Mouse (Mus musculus) myocyte (in vitro differentiated cells): ENCODE results near the gene Galnt6. TPM values are rescaled to one million over a fixed set of nuclear protein-coding genes. Genes with fewer than 3 reads are reported as not detected.

Experiments
- H3K27me3 ChIP-seq: one replicate; pipeline ENCODE4 v1.6.1; 2011; ENCODE audit not compliant: control insufficient read depth, insufficient read depth, insufficient read length
- H3K36me3 ChIP-seq: one replicate; pipeline ENCODE4 v1.6.1; 2011; ENCODE audit not compliant: control insufficient read depth, insufficient read depth
- H3K4me2 ChIP-seq: one replicate; pipeline ENCODE4 v1.6.1; 2011; ENCODE audit warnings: low read depth, control low read depth
- H3K4me3 ChIP-seq: one replicate; pipeline ENCODE4 v1.5.1; 2011; ENCODE audit warnings: mild to moderate bottlenecking, control low read depth, moderate library complexity
- H3K79me2 ChIP-seq: one replicate; pipeline ENCODE4 v1.6.1; 2011; ENCODE audit not compliant: control insufficient read depth, insufficient read depth
- H3ac ChIP-seq: one replicate; pipeline ENCODE4 v1.6.1; 2011; ENCODE audit not compliant: control insufficient read depth, insufficient read length
- CEBPB ChIP-seq: IDR thresholded peaks from 2 replicates; pipeline ENCODE4 v1.6.1; 2011; ENCODE audit warnings: mild to moderate bottlenecking, moderate library complexity; ENCODE audit not compliant: poor library complexity, insufficient read depth, severe bottlenecking
- E2F4 ChIP-seq: IDR thresholded peaks from one replicate; pipeline ENCODE4 v1.6.1; 2011; ENCODE audit warnings: mild to moderate bottlenecking, control low read depth, moderate library complexity; ENCODE audit not compliant: insufficient read depth
- MAX ChIP-seq: IDR thresholded peaks from one replicate; pipeline ENCODE4 v1.6.1; 2011; ENCODE audit warnings: low read depth, mild to moderate bottlenecking, control low read depth
- MYOD1 ChIP-seq, 3 experiments: IDR thresholded peaks; one replicate each; pipeline ENCODE4 v1.6.1; 2011; ENCODE audit warnings: control low read depth in 2 of 3, low read depth in 2 of 3, mild to moderate bottlenecking in 2 of 3, moderate library complexity in 1 of 3; ENCODE audit not compliant: insufficient read length in 2 of 3, control insufficient read depth in 1 of 3
- MYOG ChIP-seq, 3 experiments: IDR thresholded peaks; one replicate each; pipeline ENCODE4 v1.6.1; 2011; ENCODE audit warnings: control low read depth in 2 of 3, low read depth in 2 of 3, mild to moderate bottlenecking in 2 of 3; ENCODE audit not compliant: insufficient read length in 2 of 3, control insufficient read depth in 1 of 3, insufficient read depth in 1 of 3
- POLR2A ChIP-seq: IDR thresholded peaks from one replicate; pipeline ENCODE4 v1.6.1; 2011; ENCODE audit warnings: low read depth, mild to moderate bottlenecking, control low read depth, moderate library complexity; ENCODE audit not compliant: insufficient read length
- POLR2AphosphoS2 ChIP-seq: IDR thresholded peaks from one replicate; pipeline ENCODE4 v1.6.1; 2011; ENCODE audit warnings: low read depth, control low read depth; ENCODE audit not compliant: insufficient read length
- REST ChIP-seq: IDR thresholded peaks from one replicate; pipeline ENCODE4 v1.6.1; 2011; ENCODE audit warnings: mild to moderate bottlenecking, control low read depth, moderate library complexity; ENCODE audit not compliant: insufficient read depth, insufficient read length
- SRF ChIP-seq: IDR thresholded peaks from one replicate; pipeline ENCODE4 v1.6.1; 2011; ENCODE audit warnings: low read depth; ENCODE audit not compliant: control insufficient read depth, insufficient read length
- TCF12 ChIP-seq: IDR thresholded peaks from one replicate; pipeline ENCODE4 v1.6.1; 2011; ENCODE audit warnings: mild to moderate bottlenecking, control low read depth; ENCODE audit not compliant: poor library complexity, insufficient read depth, severe bottlenecking
- TCF3 ChIP-seq: IDR thresholded peaks from one replicate; pipeline ENCODE4 v1.6.1; 2011; ENCODE audit warnings: low read depth, control low read depth; ENCODE audit not compliant: insufficient read length
- USF1 ChIP-seq: IDR thresholded peaks from one replicate; pipeline ENCODE4 v1.6.1; 2011; ENCODE audit warnings: low read depth, mild to moderate bottlenecking, control low read depth, moderate library complexity
- polyA plus RNA-seq: library from polyadenylated mRNA; unstranded; fragments of >200 nt; fragmentation: generic; extraction: Trizol; gene quantifications from one replicate; pipeline ENCODE4 v1.2.1, GENCODE M21; 2012; ENCODE audit warnings: missing spikeins

Galnt6 gene
- polyA plus RNA-seq, 1 experiment: 26.0 TPM

DNA sequence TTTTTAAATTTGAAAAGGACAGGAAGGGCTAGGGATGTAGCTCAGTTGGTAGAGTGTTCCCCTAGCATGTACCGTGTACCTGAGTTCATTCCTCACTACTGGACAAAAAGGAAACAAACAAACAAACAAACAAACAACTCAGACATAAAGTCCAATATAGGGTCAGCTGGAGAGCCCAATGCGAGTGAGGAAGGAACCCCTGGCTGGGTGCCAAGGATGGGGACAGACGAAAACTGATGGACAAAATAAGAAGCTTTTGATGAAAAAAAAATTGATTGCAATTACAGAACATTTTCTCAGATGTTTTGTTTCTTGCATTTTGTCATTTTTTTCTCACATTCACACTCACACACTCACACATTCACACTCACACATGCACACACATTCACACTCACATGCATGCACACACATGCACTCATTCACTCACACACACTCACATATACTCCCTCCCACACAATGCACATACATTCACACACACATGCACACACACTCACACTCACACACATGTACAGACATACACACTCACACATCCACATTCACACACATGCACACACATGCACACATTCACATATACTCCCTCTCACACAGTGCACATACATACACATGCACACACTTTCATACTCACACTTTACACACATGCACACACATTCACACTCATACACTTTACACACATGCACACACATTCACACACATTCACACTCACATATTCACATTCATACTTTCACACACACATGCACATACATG lies 26.9 kb upstream of the Galnt6 start:
- Histone ChIP-seq H3K79me2 (no peaks in the 10 kb centered on the region), H3K4me3 (no peak overlapping the region), H3K27me3 (no peaks in the 10 kb centered on the region), H3K36me3 (no peaks in the 10 kb centered on the region), H3ac (no peak overlapping the region), H3K4me2 (no peak overlapping the region)
- TF ChIP-seq SRF (peak; percentile 45), TCF12 (no peak), MAX (no peak), REST (no peak)

DNA sequence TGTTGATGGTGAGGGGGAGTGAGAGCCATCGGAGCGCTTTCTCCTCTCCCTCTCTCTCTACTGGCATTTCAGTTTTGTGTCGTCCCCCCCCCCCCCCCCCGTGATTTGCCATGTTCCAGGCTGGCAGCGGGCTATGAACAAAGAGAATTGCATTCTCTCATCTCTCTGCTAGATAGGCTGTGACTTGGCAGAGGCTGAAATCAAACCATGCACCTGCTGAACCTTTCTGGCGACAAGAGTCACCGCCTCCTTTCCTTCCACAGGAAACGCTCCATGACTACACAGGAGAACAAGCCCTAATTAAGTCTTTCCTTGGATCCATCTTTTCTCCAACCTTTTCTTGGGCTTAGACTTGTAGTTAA lies 26.3 kb upstream of the Galnt6 start:
- peak overlapping the region; percentile 45 for H3K4me2 ChIP-seq
- H3K79me2 ChIP-seq: no peaks in the 10 kb centered on the region
- TF ChIP-seq TCF12 (no peak), CEBPB (no peak), REST (no peak), MAX (no peak), TCF3 (no peak), USF1 (no peak), MYOG (IDR thresholded peaks at IDR 0.05; ENCODE audit: control insufficient read depth in 1 of 3, insufficient read depth in 1 of 3, insufficient read length in 2 of 3, low read depth in 2 of 3) (no peak)
- no peak overlapping the region for H3ac ChIP-seq
- H3K27me3 ChIP-seq: no peaks in the 10 kb centered on the region
- no peak overlapping the region for H3K4me3 ChIP-seq
- H3K36me3 ChIP-seq: no peaks in the 10 kb centered on the region

DNA sequence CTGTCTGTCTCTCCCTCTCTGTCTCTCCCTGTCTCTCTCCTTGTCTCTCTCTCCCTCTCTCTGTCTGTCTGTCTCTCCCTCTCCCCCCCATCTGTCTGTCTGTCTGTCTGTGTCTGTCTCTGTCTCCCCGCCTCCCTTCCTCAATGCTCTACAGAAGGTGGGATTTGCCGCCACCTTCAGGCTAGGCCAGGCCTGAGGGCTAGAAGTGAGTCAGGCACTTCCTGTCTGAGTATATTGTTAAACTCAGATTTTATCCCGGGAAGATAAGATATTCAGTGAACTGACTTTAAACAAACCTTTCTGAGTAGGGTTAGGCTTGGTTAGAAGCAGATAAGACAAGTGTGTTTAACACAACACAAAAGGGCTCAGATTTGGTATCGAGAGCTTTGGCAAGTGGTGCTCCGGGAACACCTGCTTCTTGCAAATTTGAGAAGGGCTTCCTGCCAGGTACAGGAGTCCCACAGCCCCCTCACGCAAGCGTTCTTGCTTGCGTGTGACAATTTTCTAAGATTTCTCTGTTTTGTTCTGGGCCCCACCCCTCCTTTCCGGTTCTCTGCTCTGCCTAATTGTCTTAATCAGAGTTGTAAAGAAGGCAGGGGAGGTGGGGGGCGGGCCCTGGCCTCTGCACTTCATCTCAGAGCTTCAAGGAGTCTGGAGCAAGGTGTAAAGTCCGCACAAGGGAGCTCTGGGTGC lies 25.8 kb upstream of the Galnt6 start:
- Histone ChIP-seq H3K27me3 (no peaks in the 10 kb centered on the region), H3ac (no peak overlapping the region), H3K36me3 (no peaks in the 10 kb centered on the region), H3K4me3 (no peak overlapping the region), H3K4me2 (peak overlapping the region; percentile 45), H3K79me2 (no peaks in the 10 kb centered on the region)
- peak in 1 of 3 experiments; percentile 23 for TF ChIP-seq MYOD1 (IDR thresholded peaks at IDR 0.05; ENCODE audit: control insufficient read depth in 1 of 3, insufficient read length in 2 of 3, low read depth in 2 of 3)
- no peak for TF ChIP-seq POLR2AphosphoS2
- TF ChIP-seq MYOG (IDR thresholded peaks at IDR 0.05; ENCODE audit: control insufficient read depth in 1 of 3, insufficient read depth in 1 of 3, insufficient read length in 2 of 3, low read depth in 2 of 3): no peak
- TF ChIP-seq CEBPB: no peak
- TF ChIP-seq TCF12: no peak
- TF ChIP-seq USF1: no peak
- no peak for TF ChIP-seq SRF

DNA sequence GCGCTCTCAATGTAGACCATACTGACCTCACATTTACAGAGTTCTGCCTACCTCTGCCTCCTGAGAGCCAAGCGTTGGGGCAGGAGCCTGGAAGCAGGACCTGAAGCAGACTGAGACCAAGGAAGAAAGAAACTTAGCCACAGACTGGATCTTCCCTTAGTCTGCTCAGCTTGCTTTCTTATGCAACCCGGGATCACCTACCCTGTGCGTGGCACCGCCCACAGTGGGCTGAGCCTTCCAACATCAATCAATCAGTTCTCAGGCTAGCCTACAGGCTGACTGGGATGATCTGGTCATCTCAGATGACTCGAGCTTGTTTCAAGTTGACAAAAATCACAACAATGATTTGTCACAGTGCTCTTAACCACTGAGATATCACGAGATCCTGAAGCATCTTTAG lies 24.9 kb upstream of the Galnt6 start:
- no peaks in the 10 kb centered on the region for H3K27me3 ChIP-seq
- H3K4me2 ChIP-seq: peak overlapping the region; percentile 45
- TF ChIP-seq CEBPB (0 out of 2 replicates have a peak, but pooled peaks have one; percentile 49), REST (no peak), POLR2AphosphoS2 (peak; percentile 42), POLR2A (peak; percentile 66)
- H3K36me3 ChIP-seq: no peaks in the 10 kb centered on the region
- H3K79me2 ChIP-seq: no peaks in the 10 kb centered on the region
- H3K4me3 ChIP-seq: no peak overlapping the region
- no peak overlapping the region for H3ac ChIP-seq

DNA sequence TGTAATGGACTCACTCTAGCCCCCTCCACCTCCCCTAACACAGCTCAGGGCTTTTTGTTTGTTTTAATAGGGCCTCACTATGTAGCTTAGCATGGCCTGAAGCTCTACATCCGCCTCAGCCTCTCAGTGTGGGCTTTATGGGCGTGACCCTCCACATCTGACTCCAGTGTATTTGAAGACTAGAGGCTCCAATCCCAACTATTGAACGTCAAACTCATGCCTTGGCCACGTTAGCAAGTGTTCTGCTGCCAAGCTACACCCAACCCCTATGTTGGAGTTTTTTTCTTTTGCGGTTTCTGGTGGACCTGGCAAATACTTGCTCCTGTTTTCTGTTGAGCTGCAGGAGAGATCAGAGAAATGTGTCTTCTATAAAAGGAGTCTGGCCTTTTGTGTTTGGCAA lies 23.9 kb upstream of the Galnt6 start:
- H3K36me3 ChIP-seq: no peaks in the 10 kb centered on the region
- no peak overlapping the region for H3ac ChIP-seq
- H3K79me2 ChIP-seq: no peaks in the 10 kb centered on the region
- no peaks in the 10 kb centered on the region for H3K27me3 ChIP-seq
- TF ChIP-seq USF1 (no peak), MYOG (IDR thresholded peaks at IDR 0.05; ENCODE audit: control insufficient read depth in 1 of 3, insufficient read depth in 1 of 3, insufficient read length in 2 of 3, low read depth in 2 of 3) (no peak), SRF (no peak), E2F4 (no peak), REST (no peak), POLR2A (no peak), POLR2AphosphoS2 (no peak), MYOD1 (IDR thresholded peaks at IDR 0.05; ENCODE audit: control insufficient read depth in 1 of 3, insufficient read length in 2 of 3, low read depth in 2 of 3) (no peak), MAX (no peak), TCF3 (no peak), CEBPB (no peak), TCF12 (no peak)
- H3K4me3 ChIP-seq: no peak overlapping the region
- peak overlapping the region; percentile 45 for H3K4me2 ChIP-seq
